Mouse (Mus musculus) mouse embryonic stem cell (cell line): ENCODE measurements around the gene Klhl32.

Source experiments
- in situ Hi-C, 2 experiments: fragments of 300-500 bp; cut with MboI; formaldehyde crosslinking; loops; 1 replicate in 1 of 2; 3 replicates in 1 of 2; pipeline ENCODE4 v1.14.3; 2019 to 2020; ENCODE audit warnings: low sequenced_read_pairs in 2 of 2, low pct_unique_long_range_greater_than_20kb in 1 of 2, mixed read lengths in 1 of 2; ENCODE audit not compliant: unreplicated experiment in 1 of 2

The Klhl32 gene

DNA sequence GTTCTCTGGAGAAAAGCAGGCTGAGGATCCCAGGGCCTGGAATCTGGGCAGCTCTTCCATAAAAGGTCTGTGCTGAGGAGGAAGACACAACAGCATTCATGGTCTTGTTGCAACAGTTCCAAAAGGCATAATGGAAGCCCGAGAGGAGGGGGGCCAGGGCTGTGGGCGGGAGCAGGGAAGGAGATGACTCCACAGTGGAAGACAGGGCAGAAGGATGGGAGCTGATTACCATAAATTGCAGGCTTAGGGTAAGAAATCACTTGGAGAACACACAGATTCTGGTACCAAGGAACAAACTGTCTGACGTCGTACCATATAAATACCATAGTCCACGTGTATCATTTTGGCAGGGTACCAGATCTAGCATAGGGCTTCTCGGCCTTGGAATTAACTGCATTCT, 51.9 kb downstream of the Klhl32 start:
- in situ Hi-C loops, result no loop called here

GRCm38 (mm10) chr4:24797868-24798267, 53.1 kb downstream of the Klhl32 start:
- in situ Hi-C loops, result no loop called here

- in situ Hi-C loops, result no loop called here
Observed at GRCm38 (mm10) chr4:24797280-24797679, 53.6 kb downstream of the Klhl32 start.

DNA sequence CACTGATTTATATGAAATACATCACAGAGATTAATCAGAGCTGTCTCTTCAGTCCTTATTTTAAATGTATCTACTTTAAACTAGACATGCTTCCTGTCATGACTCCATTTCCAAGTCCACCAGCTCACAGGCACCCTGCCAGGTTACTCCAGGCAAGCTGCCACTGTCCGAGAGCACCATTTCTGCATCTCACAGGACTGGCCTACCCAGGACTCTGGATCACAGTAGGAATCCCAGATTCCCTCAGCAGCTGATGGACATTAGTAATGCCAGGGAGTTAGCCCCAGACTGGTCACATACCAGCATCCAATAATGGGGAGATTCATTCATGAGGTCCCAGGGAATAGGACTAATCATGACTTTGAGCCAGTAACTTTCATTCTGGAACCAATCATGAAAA, 54.7 kb downstream of the Klhl32 start:
- in situ Hi-C loops, result no loop called here

DNA sequence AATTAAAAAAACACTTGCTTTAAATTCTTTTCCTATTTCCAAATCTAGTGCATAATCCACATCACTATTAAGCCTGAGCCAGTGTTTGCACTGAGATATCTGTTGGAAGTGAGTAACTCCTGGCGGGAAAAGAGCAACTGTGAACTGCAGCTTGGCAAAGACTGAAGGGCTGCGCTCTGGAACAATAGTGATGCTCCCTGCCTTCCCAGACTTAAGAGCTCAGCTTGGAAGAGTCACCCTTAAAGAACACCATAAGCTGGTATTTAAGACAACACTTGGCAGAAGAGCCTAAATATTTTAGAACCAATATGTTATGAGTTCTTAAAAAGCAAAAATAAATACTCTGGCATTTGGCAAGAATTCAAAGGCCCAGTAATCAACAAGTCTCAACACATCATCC, 55.7 kb downstream of the Klhl32 start:
- in situ Hi-C loops, result no loop called here

DNA sequence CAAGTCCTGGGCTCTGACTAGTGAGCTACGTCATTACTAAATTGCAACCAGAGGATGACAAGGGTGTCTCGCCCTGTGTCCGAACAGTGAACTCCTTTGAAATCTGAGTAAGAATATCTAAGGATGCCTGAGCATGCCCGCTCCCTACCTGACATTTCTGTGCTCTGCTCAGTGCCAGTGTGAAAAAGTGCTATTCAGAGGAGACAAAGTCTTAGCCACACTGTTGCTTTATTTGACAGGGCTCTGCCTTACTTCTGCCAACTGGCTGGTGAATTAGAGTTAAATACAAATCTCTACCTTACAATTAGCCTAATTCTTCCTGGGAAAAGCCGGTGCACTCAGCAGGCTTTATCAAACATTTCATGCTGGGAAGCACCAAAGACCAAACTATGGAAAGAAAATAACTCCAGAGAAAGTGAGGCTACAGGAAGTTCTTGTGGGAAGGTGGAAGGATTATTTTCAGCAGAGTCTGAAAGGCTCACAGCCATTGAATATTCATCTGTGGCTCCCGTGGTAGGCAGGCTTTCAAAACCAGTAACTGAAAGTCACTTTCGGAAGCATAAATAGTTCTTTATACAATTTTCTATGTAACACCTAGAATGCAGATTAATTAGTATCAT, 57.1 kb downstream of the Klhl32 start:
- in situ Hi-C loops, result no loop called here

- in situ Hi-C loops, result no loop called here
Observed at GRCm38 (mm10) chr4:24792416-24792981, 58.4 kb downstream of the Klhl32 start.

DNA sequence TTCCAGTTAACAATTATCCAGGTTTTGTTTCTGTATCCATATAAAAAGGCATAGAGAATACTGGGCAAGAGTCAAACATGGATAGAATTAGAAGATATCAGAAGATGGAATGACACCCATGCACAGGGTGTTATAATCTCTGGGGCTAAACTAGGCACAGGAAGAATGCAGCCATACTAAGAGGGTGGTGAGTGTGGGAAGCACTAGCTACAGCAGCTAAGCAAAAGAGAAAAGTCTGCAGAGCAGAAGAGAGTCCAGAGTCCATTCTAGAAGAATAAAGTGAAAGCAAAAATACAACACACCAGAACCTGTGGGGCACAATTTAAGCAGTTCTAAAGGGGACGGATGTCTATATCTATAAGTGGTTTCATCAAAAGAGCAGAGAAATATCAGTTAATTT, 61.6 kb downstream of the Klhl32 start:
- in situ Hi-C loops, result no loop called here

- in situ Hi-C loops, result no loop called here
Observed at GRCm38 (mm10) chr4:24785757-24786532, 65.0 kb downstream of the Klhl32 start.

DNA sequence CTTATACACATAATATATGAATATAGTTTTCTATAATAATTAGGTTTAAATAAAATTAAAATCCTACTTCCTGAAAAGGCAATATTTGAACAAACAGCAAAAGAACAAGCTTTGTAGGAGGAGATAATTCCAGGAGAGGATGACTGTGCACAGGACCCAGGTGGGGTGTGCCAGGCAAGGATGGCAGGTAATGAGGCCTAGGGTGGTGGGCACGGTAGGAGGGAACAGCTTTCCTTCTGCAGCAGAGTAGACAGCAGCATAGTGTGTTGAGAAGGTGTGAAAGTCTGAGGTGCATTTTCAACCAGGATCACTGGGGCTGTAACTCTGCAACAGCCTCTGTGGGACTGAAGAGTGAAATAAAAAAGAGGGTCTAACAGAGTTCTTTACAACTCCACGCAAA, 85.0 kb downstream of the Klhl32 start:
- in situ Hi-C loops, result no loop called here

DNA sequence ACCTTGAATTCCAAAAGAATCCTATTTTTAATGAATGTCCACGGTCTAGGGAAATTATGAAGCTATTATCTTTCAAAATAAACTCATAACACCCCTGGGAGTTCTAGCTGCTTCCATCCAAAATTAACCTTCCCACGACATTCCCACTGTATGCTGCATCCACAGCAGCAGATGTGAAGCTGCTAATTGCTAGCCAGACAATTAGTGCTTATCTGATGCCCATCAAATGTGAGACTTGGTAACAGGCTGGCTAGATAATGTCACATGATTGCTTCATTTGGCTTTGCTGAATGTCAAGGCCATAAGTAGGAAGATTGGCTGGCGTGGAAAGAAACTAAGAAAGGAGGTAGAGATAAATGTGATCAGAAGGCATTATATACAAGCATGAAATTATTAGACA, 85.5 kb downstream of the Klhl32 start:
- in situ Hi-C loops, result no loop called here

DNA sequence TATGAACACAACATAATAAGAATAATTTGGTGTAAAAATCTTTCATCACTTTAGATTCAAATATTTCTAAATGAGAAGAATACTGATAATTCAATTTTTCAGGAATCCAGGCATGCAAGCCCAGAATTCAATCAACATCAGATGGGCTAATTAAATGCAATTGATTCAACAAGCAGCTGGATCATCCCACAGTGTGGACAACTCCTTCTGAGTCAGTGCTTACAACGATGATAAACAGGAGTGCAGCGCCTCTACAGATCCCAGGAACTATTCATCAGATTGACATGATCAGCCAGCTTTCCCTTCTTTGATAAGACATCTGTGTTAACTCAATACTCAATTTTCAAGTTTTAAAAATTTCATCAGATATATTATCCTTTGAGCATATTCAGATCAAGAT, 86.4 kb downstream of the Klhl32 start:
- in situ Hi-C loops, result no loop called here

- in situ Hi-C loops, result no loop called here
Observed at GRCm38 (mm10) chr4:24763451-24763850, 87.5 kb downstream of the Klhl32 start.

- in situ Hi-C loops, result no loop called here
Observed at GRCm38 (mm10) chr4:24758954-24759353, 92.0 kb downstream of the Klhl32 start.

- in situ Hi-C loops, result no loop called here
Observed at GRCm38 (mm10) chr4:24752517-24753208, 98.3 kb downstream of the Klhl32 start.

DNA sequence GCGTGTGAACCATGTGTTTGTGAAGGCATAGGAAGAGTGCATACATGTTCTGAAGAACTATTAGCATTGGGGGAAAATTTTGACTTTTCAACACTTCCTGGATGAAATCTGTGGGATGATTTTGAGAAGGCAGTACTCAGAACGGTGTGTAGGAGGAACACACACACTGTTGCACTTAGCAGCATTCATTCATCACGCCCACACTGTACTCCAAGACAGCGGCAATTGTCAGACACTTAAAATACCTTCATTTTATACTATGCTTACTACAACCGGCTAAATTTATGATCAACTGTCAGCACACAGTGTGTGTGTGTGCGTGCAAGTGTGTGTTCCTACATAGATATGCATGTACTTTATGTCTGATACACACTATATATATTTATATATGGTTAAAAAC, 113.8 kb downstream of the Klhl32 start:
- in situ Hi-C loops, result no loop called here

DNA sequence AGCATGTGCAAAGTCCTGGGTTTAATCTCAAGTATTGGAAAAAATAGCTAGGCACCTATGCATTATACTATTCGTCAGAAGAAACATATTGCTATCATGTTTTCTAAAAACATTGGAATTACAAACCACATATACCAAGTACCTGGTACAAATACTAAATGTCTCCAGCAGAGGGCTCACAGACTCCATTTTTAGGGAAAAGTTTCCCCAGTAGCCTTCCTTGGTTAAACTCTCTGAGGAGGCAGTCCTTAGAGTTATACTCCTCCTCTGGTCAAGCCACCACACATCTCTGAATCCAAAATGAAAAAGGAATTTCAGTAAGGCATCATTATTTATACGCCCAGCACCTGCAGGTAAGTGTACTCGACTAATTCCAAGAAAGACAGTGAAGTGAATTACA, 130.1 kb downstream of the Klhl32 start:
- in situ Hi-C loops, result no loop called here

DNA sequence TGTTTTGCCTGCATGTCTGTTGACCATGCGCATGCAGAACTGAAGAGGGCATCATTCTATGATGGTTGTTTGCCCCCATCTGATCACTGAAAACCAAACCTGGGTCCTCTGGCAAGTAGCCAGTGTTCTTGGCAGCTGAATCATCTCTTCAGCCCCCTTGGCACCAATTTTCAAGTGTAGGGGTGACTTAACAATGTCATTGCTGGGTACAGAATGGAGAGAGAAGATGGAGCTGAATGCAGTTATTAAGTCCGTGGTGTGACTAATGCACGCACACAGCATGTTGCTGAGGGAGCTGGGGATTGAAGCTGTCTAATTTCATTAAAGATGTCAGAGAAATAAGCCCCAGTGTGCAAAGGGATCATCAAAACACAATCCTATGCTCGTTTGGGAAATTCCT, 135.4 kb downstream of the Klhl32 start:
- in situ Hi-C loops, result loop anchor here (5.0 to 10.0 kb wide), 2 partner anchors 179 to 182 kb away; partner anchors contain the start of gene Ndufaf4 (in 2 of the 2)

DNA sequence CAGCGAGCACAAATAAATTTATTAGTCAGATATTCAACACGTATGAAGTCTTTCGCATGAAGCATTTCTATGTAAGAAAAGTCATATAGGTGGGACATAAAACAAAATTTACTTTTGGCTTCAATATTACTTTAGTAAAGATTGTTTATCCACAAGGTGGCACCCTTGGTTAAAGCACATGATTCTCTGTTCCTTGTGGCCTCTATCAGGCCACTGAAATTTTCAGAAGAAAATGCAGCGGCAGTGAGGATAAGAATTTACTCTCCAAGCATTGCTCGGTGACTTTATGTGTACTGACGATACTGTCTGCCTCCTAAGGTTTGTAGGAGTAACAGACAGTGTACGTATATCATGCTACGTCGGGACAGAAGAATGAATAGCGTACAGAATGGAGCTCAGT, 136.6 kb downstream of the Klhl32 start:
- in situ Hi-C loops, result loop anchor here in 1 of 2 experiments (10.0 kb wide), 1 partner anchor 180 kb away; the partner anchor contains the start of gene Ndufaf4
